Mouse (Mus musculus): ENCODE data around the gene Dock9.
"Not testable (repeated sequence)": the region's sequence is repeated elsewhere in the genome, so short reads cannot be mapped to it uniquely, and the experiment has no call there.

The Dock9 gene

GRCm38 (mm10) chr14:121737277-121737676 is 60.4 kb downstream of the Dock9 start:
- DNase-seq (ENCODE audit: low read depth, low spot score), result no peak

DNA sequence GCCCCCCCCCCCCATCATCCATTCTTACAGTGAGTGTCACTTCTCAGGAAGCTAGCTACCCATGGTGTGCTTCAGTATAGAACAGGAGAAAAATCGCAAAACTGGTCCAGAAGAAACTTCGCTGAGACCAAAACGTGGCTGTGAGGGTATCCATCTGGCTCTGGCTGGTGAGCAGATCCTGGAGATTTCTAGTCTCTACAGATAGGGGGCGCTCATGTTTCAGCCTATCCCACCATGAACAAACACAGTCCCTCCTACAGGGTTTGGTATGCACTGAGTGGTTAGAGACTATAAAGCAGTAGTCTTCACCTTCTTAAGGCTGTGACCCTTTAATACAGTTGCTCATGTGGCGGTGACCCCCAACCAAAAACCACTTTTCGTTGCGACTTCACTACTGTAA is 62.0 kb downstream of the Dock9 start:
- no peak for DNase-seq (ENCODE audit: low read depth, low spot score)

DNA sequence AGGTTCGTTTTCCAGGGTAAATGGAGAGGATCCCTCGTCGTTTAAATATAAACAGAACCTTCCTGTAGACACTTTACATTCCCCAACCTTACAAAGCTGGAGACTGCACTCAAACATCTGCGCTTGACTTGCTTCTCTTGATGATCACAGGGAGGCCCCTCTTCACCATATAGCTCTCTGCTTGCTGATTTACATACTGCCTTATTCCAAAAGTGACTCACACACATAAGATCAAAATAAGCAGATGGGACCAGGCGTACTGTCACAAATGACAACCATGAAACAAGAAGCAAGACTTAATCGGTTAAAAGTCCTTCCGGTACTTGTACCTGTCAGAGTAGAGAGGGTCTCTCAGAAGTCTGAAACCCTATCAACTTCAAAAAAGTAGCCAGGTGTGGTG is 63.4 kb downstream of the Dock9 start:
- no peak for DNase-seq (ENCODE audit: low read depth, low spot score)

GRCm38 (mm10) chr14:121733694-121734093 is 63.9 kb downstream of the Dock9 start:
- no peak for DNase-seq (ENCODE audit: low read depth, low spot score)

- no peak for DNase-seq (ENCODE audit: low read depth, low spot score)
These were observed 65.4 kb downstream of the Dock9 start for GRCm38 (mm10) chr14:121732196-121732595.

DNA sequence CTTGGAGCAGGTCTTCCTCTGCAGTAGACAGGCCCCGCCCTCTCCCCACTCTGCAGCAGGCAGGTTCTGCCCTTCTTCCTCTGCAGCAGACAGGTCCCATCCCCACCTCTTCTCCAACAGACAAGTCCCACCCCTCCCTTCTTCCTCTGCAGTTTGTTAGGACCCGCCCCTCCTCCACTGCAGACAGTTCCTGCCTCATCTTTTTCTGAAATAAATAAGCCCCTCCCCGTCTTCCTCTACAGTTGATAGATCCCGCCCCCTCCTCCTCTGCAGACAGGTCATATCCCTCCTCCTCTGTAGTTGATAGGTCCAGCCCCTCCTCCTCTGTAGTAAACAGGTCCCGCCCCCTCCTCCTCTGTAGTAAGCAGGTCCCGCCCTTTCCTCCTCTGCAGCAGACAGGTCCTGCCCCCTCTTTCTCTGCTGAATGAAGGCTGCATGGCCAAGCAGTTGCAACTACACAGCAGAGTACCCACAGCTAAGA is 65.9 kb downstream of the Dock9 start:
- DNase-seq (ENCODE audit: low read depth, low spot score), result peak; percentile 63

- no peak for DNase-seq (ENCODE audit: low read depth, low spot score)
These were observed 66.7 kb downstream of the Dock9 start for GRCm38 (mm10) chr14:121730966-121731365.

- DNase-seq (ENCODE audit: low read depth, low spot score), result no peak
These were observed 69.6 kb downstream of the Dock9 start for GRCm38 (mm10) chr14:121727996-121728395.

- no peak for DNase-seq (ENCODE audit: low read depth, low spot score)
These were observed 73.1 kb downstream of the Dock9 start for GRCm38 (mm10) chr14:121724501-121724900.

- no peak for DNase-seq (ENCODE audit: low read depth, low spot score)
These were observed 74.9 kb downstream of the Dock9 start for GRCm38 (mm10) chr14:121722774-121723173.

DNA sequence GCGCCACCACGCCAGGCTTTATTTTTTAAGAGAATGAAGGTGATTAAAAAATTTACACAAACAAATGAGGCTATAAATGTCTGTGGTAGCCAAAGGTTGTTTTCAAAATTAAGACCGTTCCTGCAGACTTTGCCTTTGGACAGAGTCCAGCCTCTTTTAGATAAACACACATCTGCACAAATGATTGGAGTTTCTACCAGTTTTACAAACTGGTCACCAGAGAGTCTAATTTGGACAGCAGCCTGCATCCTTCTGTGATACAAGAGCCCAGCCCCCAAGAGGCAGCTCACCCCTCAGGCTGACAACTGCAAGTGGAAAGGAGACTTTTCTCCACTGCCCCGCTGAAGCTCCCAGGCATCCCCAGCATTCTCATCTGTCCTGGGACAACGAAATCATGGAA is 76.2 kb downstream of the Dock9 start:
- DNase-seq (ENCODE audit: low read depth, low spot score), result no peak

GRCm38 (mm10) chr14:121719638-121720601 is 77.7 kb downstream of the Dock9 start:
- DNase-seq (ENCODE audit: low read depth, low spot score), result no peak

DNA sequence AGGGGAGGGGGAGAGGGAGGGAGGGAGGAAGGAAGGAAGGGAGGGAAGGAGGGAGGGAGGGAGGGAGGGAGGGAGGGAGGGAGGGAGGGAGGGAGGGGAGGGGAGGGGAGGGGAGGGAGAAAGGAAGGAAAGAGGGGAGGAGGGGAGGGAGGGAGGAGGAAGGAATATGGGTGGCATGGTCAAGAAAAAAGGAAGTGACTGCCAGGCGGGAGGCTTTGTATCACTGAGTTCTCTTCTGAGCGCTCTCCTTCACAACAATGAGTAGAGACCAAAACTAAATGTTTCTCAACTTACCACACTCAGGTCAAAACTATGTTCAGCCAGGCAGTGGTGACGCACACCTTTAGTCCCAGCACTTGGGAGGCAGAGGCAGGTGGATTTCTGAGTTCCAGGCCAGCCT is 82.8 kb downstream of the Dock9 start:
- DNase-seq (ENCODE audit: low read depth, low spot score), result not testable (repeated sequence)

- DNase-seq (ENCODE audit: low read depth, low spot score), result no peak
These were observed 83.4 kb downstream of the Dock9 start for GRCm38 (mm10) chr14:121714268-121714667.

GRCm38 (mm10) chr14:121713830-121714197 is 83.8 kb downstream of the Dock9 start:
- DNase-seq (ENCODE audit: low read depth, low spot score), result no peak

- DNase-seq (ENCODE audit: low read depth, low spot score), result no peak
These were observed 84.3 kb downstream of the Dock9 start for GRCm38 (mm10) chr14:121713166-121713829.

DNA sequence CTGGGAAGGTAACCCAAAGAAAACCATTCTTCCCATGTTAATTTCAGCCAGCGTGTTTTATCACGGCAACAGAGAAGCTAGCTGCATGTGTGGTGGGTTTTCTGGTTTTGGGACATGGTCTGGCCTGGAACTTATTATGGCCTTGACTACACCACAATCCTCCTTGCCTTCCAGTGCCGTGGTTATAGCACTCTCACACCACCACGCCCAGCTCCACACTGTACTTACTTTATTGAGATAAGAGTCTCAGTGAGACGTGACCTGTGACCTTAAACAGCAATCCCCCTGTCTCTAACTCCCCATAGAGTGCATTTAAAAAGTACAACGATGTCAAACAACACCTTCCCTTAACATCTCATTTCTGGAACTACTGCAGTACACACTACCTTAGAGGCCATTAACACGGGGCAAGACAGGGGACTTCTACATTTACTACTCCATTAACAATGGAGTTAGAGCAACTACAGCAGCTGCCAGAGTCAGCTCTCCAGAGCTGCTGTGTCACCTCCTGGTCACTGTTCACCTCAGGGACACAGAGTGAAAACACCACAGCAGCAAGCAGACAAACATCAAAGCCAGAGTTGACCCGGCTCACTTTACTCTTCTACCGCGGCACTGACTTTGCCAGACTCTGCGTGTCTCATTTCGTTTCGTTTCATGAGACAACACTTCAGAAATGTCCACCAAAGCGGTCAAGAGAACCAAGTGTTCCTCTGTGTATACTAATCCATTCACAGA is 86.4 kb downstream of the Dock9 start:
- no peak for DNase-seq (ENCODE audit: low read depth, low spot score)

- DNase-seq (ENCODE audit: low read depth, low spot score), result no peak
These were observed 87.5 kb downstream of the Dock9 start for GRCm38 (mm10) chr14:121710130-121710529.

GRCm38 (mm10) chr14:121708244-121708643 is 89.4 kb downstream of the Dock9 start:
- DNase-seq (ENCODE audit: low read depth, low spot score), result no peak

GRCm38 (mm10) chr14:121706482-121706901 is 91.1 kb downstream of the Dock9 start:
- no peak for DNase-seq (ENCODE audit: low read depth, low spot score)

DNA sequence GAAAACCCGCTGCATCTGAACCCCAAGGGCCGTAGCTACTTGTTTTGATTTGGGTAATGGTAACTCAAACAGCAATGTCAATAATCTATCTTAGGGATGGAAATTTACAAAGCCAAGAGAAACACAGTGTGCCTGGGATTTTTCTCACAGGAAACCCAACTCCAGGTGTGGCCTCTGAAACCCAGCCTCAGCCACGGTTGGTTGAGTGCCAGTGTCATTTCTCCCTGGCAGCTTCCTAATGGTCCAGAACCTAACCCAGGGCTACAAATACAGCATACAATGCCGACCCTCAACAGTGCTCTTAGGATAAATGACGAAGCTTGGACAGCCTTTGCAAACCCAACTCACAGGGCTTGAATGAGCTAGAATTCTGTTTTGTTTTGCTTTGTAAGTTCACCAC is 92.0 kb downstream of the Dock9 start:
- DNase-seq (ENCODE audit: low read depth, low spot score), result no peak

DNA sequence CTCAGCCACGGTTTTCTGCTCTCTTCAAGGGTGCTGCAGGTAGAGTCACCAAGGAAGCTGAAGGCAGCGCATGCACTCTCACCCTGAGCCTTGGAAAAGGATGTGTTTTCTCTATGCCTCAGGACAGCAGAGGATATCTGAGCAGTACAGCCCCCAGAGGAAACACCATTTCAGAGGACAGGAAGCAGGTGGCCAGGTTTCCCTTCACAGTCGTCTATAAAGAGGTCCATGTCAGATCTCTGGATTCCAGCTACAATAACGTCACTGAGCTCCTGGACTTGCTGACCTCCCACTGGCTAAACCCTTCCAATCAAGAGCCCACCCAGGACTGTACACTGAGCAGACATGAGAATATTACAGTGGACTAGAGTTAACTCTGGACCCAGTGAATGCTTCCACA is 95.1 kb downstream of the Dock9 start:
- DNase-seq (ENCODE audit: low read depth, low spot score), result no peak
